Mouse (Mus musculus) skeletal muscle tissue, postnatal 0 days (tissue): ENCODE results near the gene Xrcc5. TPM values are rescaled to one million over a fixed set of nuclear protein-coding genes. Genes with fewer than 3 reads are reported as not detected.

ENCODE experiments used
- polyA plus RNA-seq: library from polyadenylated mRNA; unstranded; fragments of >200 nt; fragmentation: Nextera tagmentation; extraction: Ambion mirVana; gene quantifications from 2 replicates; pipeline ENCODE4 v1.2.1, GENCODE M21; 2015

Xrcc5 gene
- 16.3 and 18.0 TPM in 2 replicates for polyA plus RNA-seq

GRCm38 (mm10) chr1:72307317-72307798 is at the start of gene Xrcc5:
Gene Xrcc5, plus strand, starts transcription at chr1:72307421.

GRCm38 (mm10) chr1:72283992-72284485 is 23.2 kb upstream of the Xrcc5 start, which contains the start of the genes Pecr and Tmem169:
Gene Pecr, minus strand, starts transcription at chr1:72284314.
Gene Tmem169, plus strand, starts transcription at chr1:72284369.

Other genes starting within 250 kb of the Xrcc5 start
- gene Mreg, start 95.1 kb upstream of the Xrcc5 start, polyA plus RNA-seq: 12.3 and 13.1 TPM in 2 replicates
- gene Pecr, start 23.1 kb upstream of the Xrcc5 start, polyA plus RNA-seq: 29.3 and 32.4 TPM in 2 replicates
- gene Tmem169, start 23.1 kb upstream of the Xrcc5 start, polyA plus RNA-seq: 0.37 and 0.56 TPM in 2 replicates
- 0.02 and 0.03 TPM in 2 replicates for gene March4, start 229.5 kb downstream of the Xrcc5 start, polyA plus RNA-seq